Mouse (Mus musculus): ENCODE measurements at regions not wholly inside any gene's neighbourhood (a gene's known extent, or its start where the extent isn't known, plus 50 kb on each side); places are given as distances from the start of the nearest gene placed in this dataset.

- intact Hi-C loops (cut with DNase I): no loop called here
- Histone ChIP-seq H3K4me3 (no peak overlapping the region), H3K4me1 (ENCODE audit: control insufficient read depth, insufficient read depth, low read length) (no peaks in the 10 kb centered on the region), H3K27ac (no peak overlapping the region), H3K9ac (ENCODE audit: low read depth, low read length) (no peak overlapping the region), H3K36me3 (ENCODE audit: control insufficient read depth, insufficient read depth, low read length) (peaks cover 3% of the 10 kb centered on the region), H3K79me2 (replicated peaks; ENCODE audit: control insufficient read depth, insufficient read depth, low read length) (no peaks in the 10 kb centered on the region), H3K27me3 (ENCODE audit: control insufficient read depth, insufficient read depth, low read length) (no peaks in the 10 kb centered on the region)
- no peak for DNase-seq
- WGBS: 69% methylated on average over 5 of the region's 5 CpGs
- no peak for TF ChIP-seq POLR2A (IDR thresholded peaks at IDR 0.05; ENCODE audit: insufficient read depth, low read depth, low read length)
These were observed 57.3 kb upstream of the Frmd4a start for GRCm38 (mm10) chr2:3960213-3960612.

GRCm38 (mm10) chr2:3964351-3964750 is 53.2 kb upstream of the Frmd4a start:
- TF ChIP-seq POLR2A (IDR thresholded peaks at IDR 0.05; ENCODE audit: insufficient read depth, low read depth, low read length) (no peak), CTCF (IDR thresholded peaks at IDR 0.05) (no peak), EP300 (IDR thresholded peaks at IDR 0.05; ENCODE audit: insufficient read depth, low read depth, low read length) (no peak)

More at GRCm38 (mm10) chr2:3964351-3964750, 53.2 kb upstream of the Frmd4a start:
- DNase-seq: no peak
- no peaks in the 10 kb centered on the region for H3K79me2 ChIP-seq (replicated peaks; ENCODE audit: control insufficient read depth, insufficient read depth, low read length)
- WGBS: 91% methylated on average over 4 of the region's 4 CpGs
- no peak overlapping the region for H3K27ac ChIP-seq
- no peak overlapping the region for H3K9ac ChIP-seq (ENCODE audit: low read depth, low read length)
- H3K4me1 ChIP-seq (ENCODE audit: control insufficient read depth, insufficient read depth, low read length): no peaks in the 10 kb centered on the region
- H3K4me3 ChIP-seq: no peak overlapping the region
- intact Hi-C loops (cut with DNase I): no loop called here
- H3K27me3 ChIP-seq (ENCODE audit: control insufficient read depth, insufficient read depth, low read length): no peaks in the 10 kb centered on the region
- H3K36me3 ChIP-seq (ENCODE audit: control insufficient read depth, insufficient read depth, low read length): peaks cover 3% of the 10 kb centered on the region
